Mouse (Mus musculus) hindbrain, embryonic 11.5 days (tissue): ENCODE measurements around the gene Lgals3bp. TPM values are rescaled to one million over a fixed set of nuclear protein-coding genes. Genes with fewer than 3 reads are reported as not detected.

ENCODE experiments used
- ATAC-seq: fragments of 200-750 bp; cut with Nextera tagmentation; 2 replicates; pipeline ENCODE4 v1.8.0; 2017; ENCODE audit warnings: mild to moderate bottlenecking, moderate TSS enrichment, moderate library complexity; ENCODE audit not compliant: low FRiP score
- DNase-seq: peaks from one replicate; pipeline ENCODE4 v3.0.0-alpha.2; 2015; ENCODE audit warnings: low spot score
- H3K27ac ChIP-seq: fragments of 300-500 bp; sonication (generic); 2 replicates; pipeline ENCODE4 v1.5.1; 2014; ENCODE audit warnings: mild to moderate bottlenecking, low read depth, low read length
- H3K27me3 ChIP-seq: fragments of 300-500 bp; sonication (generic); 2 replicates; pipeline ENCODE4 v1.6.1; 2014; ENCODE audit warnings: mild to moderate bottlenecking, low read length, moderate library complexity, mixed read lengths; ENCODE audit not compliant: control insufficient read depth, insufficient read depth
- H3K36me3 ChIP-seq: fragments of 300-500 bp; sonication (generic); 2 replicates; pipeline ENCODE4 v1.6.1; 2014; ENCODE audit warnings: mild to moderate bottlenecking, low read length, moderate library complexity, mixed read lengths; ENCODE audit not compliant: control insufficient read depth, insufficient read depth
- H3K4me1 ChIP-seq: fragments of 300-500 bp; sonication (generic); replicated peaks from 2 replicates; pipeline ENCODE4 v1.6.1; 2014; ENCODE audit warnings: low read length, mixed read lengths; ENCODE audit not compliant: control insufficient read depth, insufficient read depth
- H3K4me2 ChIP-seq: fragments of 300-500 bp; sonication (generic); replicated peaks from 2 replicates; pipeline ENCODE4 v1.6.1; 2014; ENCODE audit warnings: mild to moderate bottlenecking, low read depth, low read length
- H3K4me3 ChIP-seq: fragments of 300-500 bp; sonication (generic); 2 replicates; pipeline ENCODE4 v1.5.1; 2014; ENCODE audit warnings: low read depth, low read length
- H3K9ac ChIP-seq: fragments of 300-500 bp; sonication (generic); 2 replicates; pipeline ENCODE4 v1.6.1; 2014; ENCODE audit warnings: low read depth, low read length
- H3K9me3 ChIP-seq: fragments of 300-500 bp; sonication (generic); 2 replicates; pipeline ENCODE4 v1.6.1; 2016; ENCODE audit warnings: low read length; ENCODE audit not compliant: control insufficient read depth
- WGBS: fragments of 180-500 bp; shearing (Covaris S2); extraction: QIAGEN DNeasy Blood & Tissue Kit; methylation state at CpG from one replicate; pipeline ENCODE4 v1.1.7; 2014; 5-methylcytosine and 5-hydroxymethylcytosine counted together
- polyA plus RNA-seq: library from polyadenylated mRNA; unstranded; fragments of >200 nt; fragmentation: Nextera tagmentation; extraction: Ambion mirVana; gene quantifications from 2 replicates; pipeline ENCODE4 v1.2.1, GENCODE M21; 2014

The Lgals3bp gene
- polyA plus RNA-seq, 1 experiment from 2014 or later = 2.7 TPM

DNA sequence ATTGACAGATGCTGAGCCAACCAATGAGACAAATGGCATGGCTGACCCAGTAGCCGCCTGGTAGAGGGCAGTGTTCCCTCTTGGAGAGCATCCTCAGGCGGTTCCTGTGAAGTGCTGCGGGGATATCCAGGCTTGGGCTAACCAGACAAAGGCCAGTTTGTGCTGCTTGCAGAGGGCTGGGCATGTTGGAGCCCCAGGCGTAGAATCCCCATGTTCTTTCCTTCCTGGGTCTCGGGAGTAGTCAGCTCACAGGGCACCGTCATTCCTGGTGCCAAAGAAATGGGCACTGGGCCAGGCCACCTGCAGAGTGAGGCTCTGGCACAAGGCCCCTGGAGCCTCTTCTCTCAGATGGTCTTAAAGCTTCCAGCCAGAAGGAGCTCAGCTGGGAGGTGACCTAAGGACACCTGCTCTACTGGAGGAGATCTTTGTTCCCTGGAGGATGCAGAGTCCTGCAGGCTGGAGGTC lies 34.6 kb upstream of the Lgals3bp start:
- no peak overlapping the region for H3K9ac ChIP-seq
- no peaks in the 10 kb centered on the region for H3K27me3 ChIP-seq
- no peak overlapping the region for H3K4me3 ChIP-seq
- no peak for DNase-seq
- WGBS = 44% methylated on average over 6 of the region's 6 CpGs
- ATAC-seq = no peak
- 0 out of 2 replicates have a peak, but pooled peaks cover 3% of the 10 kb centered on the region for H3K4me1 ChIP-seq
- H3K27ac ChIP-seq = no peak overlapping the region
- H3K4me2 ChIP-seq = no peak overlapping the region
- no peaks in the 10 kb centered on the region for H3K36me3 ChIP-seq
- no peaks in the 10 kb centered on the region for H3K9me3 ChIP-seq

DNA sequence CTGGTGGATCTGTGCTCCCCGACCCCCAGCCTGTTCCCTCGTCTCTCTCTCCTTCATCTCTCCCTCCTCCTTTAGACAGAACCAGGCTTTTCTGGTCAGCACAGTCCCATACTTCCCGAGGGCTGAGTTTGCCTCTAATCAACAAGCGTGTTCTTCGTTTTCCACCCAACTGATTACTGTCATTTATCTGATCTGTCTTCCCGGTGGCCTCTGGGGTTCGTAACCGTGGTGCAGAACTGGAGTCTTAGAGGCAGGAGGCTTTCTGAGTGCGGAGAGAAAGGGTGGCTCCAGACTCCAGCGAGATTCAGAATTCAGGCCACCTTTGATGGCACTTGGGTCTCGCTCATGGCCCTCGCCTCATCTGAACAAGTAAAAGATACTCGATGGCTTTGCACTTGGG lies 32.2 kb upstream of the Lgals3bp start:
- no peaks in the 10 kb centered on the region; the same call in 1 of the 2 replicates for H3K27me3 ChIP-seq
- ATAC-seq (no peak), DNase-seq (no peak)
- no peaks in the 10 kb centered on the region for H3K9me3 ChIP-seq
- H3K4me1 ChIP-seq = 0 out of 2 replicates have a peak, but pooled peaks cover 3% of the 10 kb centered on the region
- no peak overlapping the region for H3K4me3 ChIP-seq
- no peaks in the 10 kb centered on the region for H3K36me3 ChIP-seq
- WGBS = 54% methylated on average over 13 of the region's 13 CpGs
- no peak overlapping the region for H3K27ac ChIP-seq
- H3K4me2 ChIP-seq = no peak overlapping the region; the same call in 1 of the 2 replicates
- H3K9ac ChIP-seq = no peak overlapping the region

DNA sequence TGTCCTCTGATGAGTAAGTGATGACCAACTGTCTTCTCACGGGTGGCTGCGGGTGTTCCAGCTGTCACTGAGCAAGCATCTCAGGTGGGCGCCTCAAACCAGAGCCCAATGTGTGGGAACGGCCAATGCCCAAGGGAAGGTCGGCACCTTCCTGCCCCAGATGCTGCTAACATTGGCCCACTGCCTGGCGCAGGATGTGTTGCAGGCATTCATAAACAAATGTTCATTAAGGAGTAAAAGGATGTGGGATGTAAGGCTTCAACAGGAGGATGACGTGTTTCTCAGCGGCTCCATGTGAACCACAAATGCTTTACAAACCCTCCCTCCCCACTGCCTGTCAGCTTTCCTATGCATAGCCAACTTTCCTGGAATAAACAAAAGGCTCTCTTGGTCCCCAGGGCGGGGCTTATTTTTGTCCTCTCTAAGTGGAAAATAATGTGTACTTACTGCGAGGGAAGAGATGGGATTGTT lies 31.5 kb upstream of the Lgals3bp start:
- no peak for DNase-seq
- no peak for ATAC-seq
- Histone ChIP-seq H3K4me1 (peaks cover 5% of the 10 kb centered on the region), H3K9me3 (no peaks in the 10 kb centered on the region), H3K9ac (no peak overlapping the region), H3K36me3 (no peaks in the 10 kb centered on the region), H3K4me3 (no peak overlapping the region), H3K4me2 (no peak overlapping the region; the same call in 1 of the 2 replicates), H3K27ac (no peak overlapping the region), H3K27me3 (no peaks in the 10 kb centered on the region; the same call in 1 of the 2 replicates)
- WGBS = 80% methylated on average over 10 of the region's 10 CpGs

DNA sequence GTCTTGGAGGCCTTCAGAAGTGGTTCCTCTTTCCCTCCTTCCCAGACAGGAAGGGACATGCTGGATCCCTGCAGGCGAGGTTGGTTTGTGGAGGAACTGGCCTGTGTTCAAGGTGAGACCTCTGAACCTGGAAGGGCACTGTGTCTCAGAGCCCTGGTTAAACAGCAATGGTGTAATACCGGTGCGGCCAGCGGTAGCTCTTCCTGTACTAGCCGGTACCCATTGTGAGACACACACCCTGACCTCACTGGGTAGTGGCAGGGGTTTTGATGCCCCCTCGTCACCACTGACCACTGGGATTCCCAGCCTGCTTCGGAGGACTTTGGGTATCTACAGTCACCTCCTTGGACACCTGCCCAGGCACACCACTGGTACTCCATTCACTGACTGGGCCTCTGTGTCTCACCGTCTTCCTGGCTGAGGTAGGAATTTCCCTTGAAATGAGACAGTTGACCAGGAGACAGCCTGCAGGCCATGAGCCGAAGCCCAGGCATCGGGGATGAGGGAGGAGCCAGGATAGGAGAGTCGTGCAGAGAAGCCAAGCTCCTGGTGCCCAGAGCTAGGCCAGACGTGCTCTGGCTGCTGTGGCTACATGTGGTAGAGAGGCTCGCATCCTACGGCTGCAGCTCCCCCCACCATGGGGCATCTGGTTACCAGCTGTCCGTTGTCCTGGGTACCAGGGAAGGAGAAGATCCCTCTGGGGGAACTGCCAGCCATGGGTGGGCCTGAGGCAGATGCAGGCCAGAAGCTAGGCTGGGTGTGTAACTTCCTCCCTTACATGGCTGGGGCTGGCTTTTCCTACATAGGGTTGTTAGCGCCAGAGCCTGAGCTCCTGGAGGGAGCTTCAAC lies 29.4 kb upstream of the Lgals3bp start:
- Histone ChIP-seq H3K27me3 (no peaks in the 10 kb centered on the region; the same call in 1 of the 2 replicates), H3K9ac (no peak overlapping the region), H3K36me3 (no peaks in the 10 kb centered on the region), H3K27ac (no peak overlapping the region), H3K4me3 (no peak overlapping the region), H3K4me2 (no peak overlapping the region), H3K4me1 (peaks cover 7% of the 10 kb centered on the region), H3K9me3 (no peaks in the 10 kb centered on the region)
- WGBS = 80% methylated on average over 16 of the region's 16 CpGs
- DNase-seq = no peak
- no peak for ATAC-seq

DNA sequence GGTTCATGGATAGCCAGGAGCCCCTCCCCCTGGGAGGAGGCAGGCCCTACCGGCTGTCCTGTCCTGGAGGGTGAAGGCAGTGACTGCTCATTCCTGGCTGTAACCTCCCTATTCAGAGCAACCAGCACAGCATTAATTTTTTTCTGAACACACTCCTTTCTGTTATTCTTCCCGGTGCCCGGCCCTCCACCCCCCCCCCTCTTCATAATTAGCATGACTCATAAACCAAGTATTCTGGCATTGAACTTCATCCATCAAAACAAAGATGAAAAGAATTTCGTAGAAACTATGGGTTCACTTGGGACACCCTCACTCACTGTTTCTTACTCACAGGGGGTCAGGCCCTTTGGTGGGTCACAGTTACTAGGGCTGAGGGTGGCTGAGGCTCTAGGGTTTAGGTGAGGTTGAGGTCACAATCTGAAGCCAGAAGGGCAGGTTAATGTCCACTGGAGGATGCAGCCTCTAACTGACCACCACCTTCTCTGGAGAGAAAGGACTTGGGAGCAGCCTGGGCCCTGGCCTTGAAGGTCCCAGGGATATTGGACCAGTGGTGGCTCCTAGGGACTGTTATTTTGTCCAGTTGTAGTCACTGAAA lies 28.5 kb upstream of the Lgals3bp start:
- DNase-seq (no peak), ATAC-seq (no peak)
- Histone ChIP-seq H3K27me3 (no peaks in the 10 kb centered on the region; the same call in 1 of the 2 replicates), H3K27ac (no peak overlapping the region), H3K9me3 (no peaks in the 10 kb centered on the region), H3K4me1 (peaks cover 7% of the 10 kb centered on the region), H3K4me2 (no peak overlapping the region), H3K9ac (no peak overlapping the region), H3K36me3 (no peaks in the 10 kb centered on the region), H3K4me3 (no peak overlapping the region)
- WGBS = 61% methylated on average over 4 of the region's 4 CpGs

DNA sequence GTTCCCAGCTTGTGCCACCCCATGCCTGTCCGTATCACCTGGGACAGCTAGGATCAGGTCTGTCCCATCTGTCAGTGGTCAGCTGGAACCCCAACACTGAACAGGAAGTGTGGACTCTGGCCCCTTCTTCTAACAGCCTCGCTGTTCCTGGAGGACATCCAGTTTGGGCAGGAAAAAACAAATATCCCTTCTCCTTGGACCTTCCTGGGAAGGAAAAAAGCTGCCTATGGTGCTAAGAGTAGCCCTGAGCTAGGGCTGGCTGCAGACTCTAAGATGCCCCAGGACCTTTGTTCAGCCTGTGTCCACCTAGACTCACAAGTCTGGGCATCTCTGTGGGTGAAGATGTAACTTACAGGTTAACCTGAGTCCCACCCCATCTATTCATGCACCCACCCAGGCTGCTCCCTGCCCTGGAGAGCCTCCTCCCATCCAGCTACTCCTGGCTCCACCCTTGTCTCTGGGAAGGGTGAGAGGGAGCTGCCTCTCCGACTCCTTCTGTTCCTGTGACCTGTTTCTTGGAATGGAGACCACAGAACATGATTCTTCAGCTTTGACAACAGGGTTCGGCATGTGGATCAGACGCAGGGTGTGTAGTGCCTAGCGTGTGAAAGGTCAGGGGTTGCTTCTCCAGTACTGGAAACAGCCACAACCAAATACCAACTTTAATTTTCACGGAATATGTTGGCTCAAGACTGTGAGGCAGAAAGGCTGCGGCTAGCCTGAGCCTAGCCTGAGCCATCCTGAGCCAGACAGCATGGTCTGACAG lies 27.2 kb upstream of the Lgals3bp start:
- no peak overlapping the region for H3K27ac ChIP-seq
- no peak for ATAC-seq
- no peak for DNase-seq
- H3K9ac ChIP-seq = no peak overlapping the region
- H3K9me3 ChIP-seq = no peaks in the 10 kb centered on the region
- peaks cover 7% of the 10 kb centered on the region for H3K4me1 ChIP-seq
- WGBS = 57% methylated on average over 8 of the region's 8 CpGs
- H3K36me3 ChIP-seq = no peaks in the 10 kb centered on the region
- no peak overlapping the region for H3K4me3 ChIP-seq
- H3K4me2 ChIP-seq = no peak overlapping the region
- no peaks in the 10 kb centered on the region; the same call in 1 of the 2 replicates for H3K27me3 ChIP-seq

DNA sequence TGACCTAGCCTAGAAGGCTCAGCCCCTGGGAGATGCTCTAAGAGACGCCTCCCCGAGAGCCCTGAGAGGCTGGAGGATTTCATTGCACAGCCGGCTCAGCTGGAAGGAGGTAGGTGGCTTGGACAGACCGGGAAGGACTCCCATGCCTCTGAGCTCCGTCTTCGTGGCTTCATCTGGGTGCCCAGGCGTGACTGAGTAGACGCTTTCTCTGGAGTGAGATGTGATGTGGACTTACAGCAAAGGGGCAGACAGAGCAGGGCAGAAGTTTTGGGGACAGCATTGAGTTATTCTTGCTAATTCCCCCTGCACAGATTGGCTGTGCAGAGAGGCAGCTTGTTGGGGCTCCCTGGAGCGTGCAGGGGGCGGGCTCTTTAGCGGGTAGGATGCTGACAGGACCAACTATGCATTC lies 26.6 kb upstream of the Lgals3bp start:
- Histone ChIP-seq H3K4me1 (peaks cover 4% of the 10 kb centered on the region), H3K27me3 (no peaks in the 10 kb centered on the region; the same call in 1 of the 2 replicates), H3K4me2 (no peak overlapping the region; the same call in 1 of the 2 replicates), H3K9me3 (no peaks in the 10 kb centered on the region), H3K9ac (0 out of 2 replicates have a peak overlapping the region, but pooled peaks have one; percentile 16), H3K36me3 (no peaks in the 10 kb centered on the region), H3K27ac (no peak overlapping the region), H3K4me3 (no peak overlapping the region)
- no peak for ATAC-seq
- 6% methylated on average over 11 of the region's 11 CpGs for WGBS
- DNase-seq = no peak

DNA sequence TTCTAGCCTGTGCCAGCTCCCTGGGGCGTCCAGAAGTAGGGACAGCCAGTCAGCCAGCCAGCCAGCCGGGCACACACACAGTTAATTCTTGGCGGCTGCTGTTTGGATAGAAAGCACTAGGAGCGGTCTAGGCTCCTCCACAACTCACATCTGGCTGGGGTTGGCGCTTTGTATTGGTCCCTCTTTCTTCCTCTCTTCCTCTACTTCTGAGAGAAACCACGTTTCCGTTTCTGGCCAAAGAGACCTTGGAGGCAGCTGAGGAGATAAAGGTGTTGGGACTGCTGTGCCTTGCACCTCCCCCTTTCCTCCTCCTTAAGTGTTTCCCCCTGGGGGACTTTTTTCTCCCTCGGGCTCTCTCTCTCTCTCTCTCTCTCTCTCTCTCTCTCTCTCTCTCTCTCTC lies 26.1 kb upstream of the Lgals3bp start, which contains the start of gene C1qtnf1:
TSS of gene C1qtnf1 (plus strand) at position 218 of the 400 bp plus-strand sequence.
- Histone ChIP-seq H3K4me2 (peak within 1 kb of the TSS; percentile 3; the same call in 1 of the 2 replicates), H3K4me3 (no peak within 1 kb of the TSS), H3K9ac (0 out of 2 replicates have a peak within 1 kb of the TSS, but pooled peaks have one; percentile 16), H3K27ac (no peak within 1 kb of the TSS), H3K9me3 (no peaks in the 10 kb centered on the region), H3K27me3 (no peaks in the 10 kb centered on the region; the same call in 1 of the 2 replicates), H3K36me3 (no peaks in the 10 kb centered on the region), H3K4me1 (peaks cover 4% of the 10 kb centered on the region)
- ATAC-seq (no peak), DNase-seq (no peak)
- WGBS = 3% methylated on average over 8 of the region's 8 CpGs
